Mouse (Mus musculus) megakaryocyte, embryonic 14.5 days (primary cell): ENCODE data around the gene Cenpi.

ENCODE experiments used
- FLI1 ChIP-seq: IDR thresholded peaks from 2 replicates; pipeline ENCODE4 v1.6.1; 2012; ENCODE audit warnings: low read length, inconsistent platforms, mixed read lengths
- GATA1 ChIP-seq: IDR thresholded peaks from 3 replicates; pipeline ENCODE4 v1.6.1; 2012; ENCODE audit warnings: mixed read lengths, low read length, inconsistent platforms, borderline replicate concordance

GRCm38 (mm10) chrX:134374190-134374589 lies 66.3 kb downstream of the Cenpi start:
- TF ChIP-seq GATA1 (no peak), FLI1 (no peak)
